Mouse (Mus musculus): ENCODE data around the gene Gm21783. TPM values are rescaled to one million over a fixed set of nuclear protein-coding genes. Genes with fewer than 3 reads are reported as not detected.

Gm21783 gene
- polyA plus RNA-seq (2014; fragmentation: Illumina TruSeq; extraction: RNeasy Lipid Tissue Mini Kit (QIAGEN cat#74804); ENCODE audit: low read depth, low replicate concordance): not detected

GRCm38 (mm10) chrY:44981163-44981562, at the start of gene Gm21783:
Gm21783 (minus strand) TSS chrY:44981263.

All from adrenal gland, adult 10 weeks (tissue).